ENCODE assay signal across 9 mouse cellular contexts in the genomic region with DNA sequence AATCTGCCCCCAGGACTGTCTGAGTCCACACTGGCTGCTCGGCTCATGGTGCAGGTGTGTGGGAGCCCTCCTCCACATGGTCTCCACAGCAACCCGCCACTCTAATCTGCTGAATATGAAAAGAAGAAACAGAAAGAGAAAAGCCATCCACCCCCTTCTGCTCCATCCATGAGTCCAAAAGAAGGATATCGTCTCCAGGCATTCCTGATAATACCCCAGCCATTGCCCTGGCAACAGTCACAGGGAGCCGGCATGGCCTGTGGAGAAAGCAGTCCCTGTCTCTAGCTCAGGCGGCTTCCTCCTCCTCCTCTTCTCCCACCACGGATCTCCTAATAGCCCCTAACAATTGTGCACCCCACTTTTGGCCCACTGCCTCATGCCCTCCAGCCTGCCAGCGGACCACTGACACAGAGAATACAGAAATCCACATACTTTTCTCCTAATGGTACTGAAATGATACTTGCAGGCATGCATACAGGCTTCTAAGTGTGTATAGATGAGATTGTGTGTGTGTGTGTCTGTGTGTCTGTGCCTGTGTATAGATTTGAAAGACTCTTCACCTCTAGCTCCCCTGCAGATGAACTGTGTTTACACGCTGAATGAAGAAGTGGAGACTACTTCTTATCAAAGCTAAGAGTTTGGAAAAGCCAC.
DNase-seq lines count a peak whose midpoint lies in the region; ATAC-seq and TF ChIP-seq lines count a peak whose summit lies in the region.
"Had no signal": no experiment of that assay in that cellular context is flagged by ENCODE, and none has a peak within 500 bp of the region (broad histone marks: within the 10 kb centered on the region; RNA-seq: fewer than 3 reads in every experiment).

No protein-coding gene starts in this region.

- TF ChIP-seq EP300 in CH12.LX (IDR thresholded peaks at IDR 0.05; ENCODE audit: low read length) = no peak
- no peak for TF ChIP-seq EP300 in stomach, postnatal 0 days (optimal IDR thresholded peaks at IDR 0.05)

- H3K4me2 ChIP-seq in CH12.LX (ENCODE audit: insufficient read depth, low read depth, poor library complexity, severe bottlenecking) = no peak overlapping the region
- H3K4me2 ChIP-seq in forebrain, postnatal 0 days (ENCODE audit: low read depth) = peak overlapping the region; percentile 23
- peak overlapping the region; percentile 29 for H3K4me2 ChIP-seq in intestine, embryonic 14.5 days (ENCODE audit: low read length)
- H3K4me2 ChIP-seq in stomach, postnatal 0 days (replicated peaks; ENCODE audit: low read depth) = no peak overlapping the region

- no peaks in the 10 kb centered on the region for H3K9me3 ChIP-seq in CH12.LX (replicated peaks; ENCODE audit: low read length)
- H3K9me3 ChIP-seq in forebrain, postnatal 0 days (ENCODE audit: low read length) = no peaks in the 10 kb centered on the region
- no peaks in the 10 kb centered on the region for H3K9me3 ChIP-seq in intestine, embryonic 14.5 days (ENCODE audit: control insufficient read depth, low read length)
- no peaks in the 10 kb centered on the region for H3K9me3 ChIP-seq in midbrain, embryonic 10.5 days (replicated peaks)
- no peaks in the 10 kb centered on the region for H3K9me3 ChIP-seq in stomach, postnatal 0 days (ENCODE audit: control insufficient read depth, low read length)

- 13% methylated on average over 8 of the region's 8 CpGs for WGBS in forebrain, postnatal 0 days
- 31% methylated on average over 8 of the region's 8 CpGs for WGBS in intestine, embryonic 14.5 days
- WGBS in midbrain, embryonic 10.5 days = 14% methylated on average over 8 of the region's 8 CpGs
- WGBS in stomach, postnatal 0 days = 52% methylated on average over 8 of the region's 8 CpGs

- TF ChIP-seq POLR2A in CH12.LX (IDR thresholded peaks at IDR 0.05; ENCODE audit: low read depth, low read length) = no peak

- no peaks in the 10 kb centered on the region for H3K36me3 ChIP-seq in CH12.LX (replicated peaks in 1 of 2; ENCODE audit: control insufficient read depth in 1 of 2, insufficient read depth in 1 of 2, low read length in 1 of 2)
- H3K36me3 ChIP-seq in forebrain, postnatal 0 days (ENCODE audit: insufficient read depth) = no peaks in the 10 kb centered on the region
- no peaks in the 10 kb centered on the region for H3K36me3 ChIP-seq in intestine, embryonic 14.5 days (ENCODE audit: control insufficient read depth, insufficient read depth, low read length)
- H3K36me3 ChIP-seq in midbrain, embryonic 10.5 days = no peaks in the 10 kb centered on the region
- H3K36me3 ChIP-seq in stomach, postnatal 0 days (ENCODE audit: control insufficient read depth, insufficient read depth, low read length) = no peaks in the 10 kb centered on the region

- ATAC-seq in forebrain, postnatal 0 days = peak; percentile 91
- ATAC-seq in intestine, embryonic 14.5 days (replicated peaks; ENCODE audit: low FRiP score, low TSS enrichment, low read depth) = no peak
- ATAC-seq in stomach, postnatal 0 days (ENCODE audit: low FRiP score, low TSS enrichment) = no peak

- H3K79me2 ChIP-seq in CH12.LX (replicated peaks; ENCODE audit: control insufficient read depth, extremely low read depth, insufficient read depth, poor library complexity, severe bottlenecking) = no peaks in the 10 kb centered on the region

- peaks cover 5 to 38% of the 10 kb centered on the region in 2 experiments for H3K4me1 ChIP-seq in CH12.LX (ENCODE audit: control insufficient read depth in 1 of 2, insufficient read depth in 2 of 2)
- peaks cover 5% of the 10 kb centered on the region for H3K4me1 ChIP-seq in forebrain, postnatal 0 days (ENCODE audit: insufficient read depth)
- H3K4me1 ChIP-seq in intestine, embryonic 14.5 days (replicated peaks; ENCODE audit: control insufficient read depth, insufficient read depth, low read length) = peaks cover 27% of the 10 kb centered on the region
- H3K4me1 ChIP-seq in midbrain, embryonic 10.5 days = peaks cover 30% of the 10 kb centered on the region
- 0 out of 2 replicates have a peak, but pooled peaks cover 2% of the 10 kb centered on the region for H3K4me1 ChIP-seq in stomach, postnatal 0 days (replicated peaks; ENCODE audit: control insufficient read depth, insufficient read depth)
- H3K4me1 ChIP-seq: megakaryocyte, embryonic 14.5 days had no signal

- H3K9ac ChIP-seq in CH12.LX (ENCODE audit: insufficient read depth, low read depth) = no peak overlapping the region
- H3K9ac ChIP-seq in forebrain, postnatal 0 days = peak overlapping the region; percentile 29; the same call in 1 of the 2 replicates
- no peak overlapping the region for H3K9ac ChIP-seq in intestine, embryonic 14.5 days (ENCODE audit: low read length)
- H3K9ac ChIP-seq in stomach, postnatal 0 days (ENCODE audit: low read length) = no peak overlapping the region

- dilution Hi-C loops in CH12.LX (cut with MboI; ENCODE audit: extremely low pct_ligation_motif_present, extremely low pct_unique_long_range_greater_than_20kb, low sequenced_read_pairs) = no loop called here

- in situ Hi-C loops in CH12.LX (cut with MboI; ENCODE audit: low pct_ligation_motif_present, low pct_unique_long_range_greater_than_20kb, low sequenced_read_pairs) = no loop called here

- no peak for TF ChIP-seq CTCF in CH12.LX (conservative IDR thresholded peaks at IDR 0.05 in 1 of 2, IDR thresholded peaks at IDR 0.05 in 1 of 2; ENCODE audit: low read depth in 2 of 2, low read length in 2 of 2)
- TF ChIP-seq CTCF in forebrain, postnatal 0 days (IDR thresholded peaks at IDR 0.05; ENCODE audit: low read depth) = no peak
- no peak for TF ChIP-seq CTCF in stomach, postnatal 0 days (IDR thresholded peaks at IDR 0.05; ENCODE audit: low read depth)

- DNase-seq in adrenal gland, postnatal 14 days = peak; percentile 7
- DNase-seq in adrenal gland, postnatal 36 days = no peak
- peak; percentile 35 for DNase-seq in CH12.LX (ENCODE audit: extremely low read depth)
- peak; percentile 58 for DNase-seq in forebrain, postnatal 0 days
- DNase-seq in intestine, embryonic 14.5 days (ENCODE audit: low spot score) = no peak
- peak; percentile 90 for DNase-seq in midbrain, embryonic 10.5 days (ENCODE audit: low spot score)
- DNase-seq in stomach, postnatal 0 days (ENCODE audit: low spot score) = no peak
- DNase-seq in B cell, adult 2 months = no peak

- H3K27me3 ChIP-seq in CH12.LX (replicated peaks) = no peaks in the 10 kb centered on the region
- no peaks in the 10 kb centered on the region for H3K27me3 ChIP-seq in forebrain, postnatal 0 days (ENCODE audit: insufficient read depth, low read length)
- no peaks in the 10 kb centered on the region for H3K27me3 ChIP-seq in intestine, embryonic 14.5 days (replicated peaks; ENCODE audit: control insufficient read depth, insufficient read depth, low read length)
- H3K27me3 ChIP-seq in midbrain, embryonic 10.5 days (ENCODE audit: low read depth, poor library complexity, severe bottlenecking) = no peaks in the 10 kb centered on the region
- no peaks in the 10 kb centered on the region for H3K27me3 ChIP-seq in stomach, postnatal 0 days (ENCODE audit: control insufficient read depth, insufficient read depth, low read length)
- H3K27me3 ChIP-seq: megakaryocyte, embryonic 14.5 days had no signal

- TF ChIP-seq RAD21 in CH12.LX (IDR thresholded peaks at IDR 0.05; ENCODE audit: low read depth, low read length) = no peak

- no peak overlapping the region for H3K4me3 ChIP-seq in CH12.LX (replicated peaks in 1 of 3; ENCODE audit: low read depth in 2 of 3, low read length in 2 of 3, poor library complexity in 1 of 3)
- H3K4me3 ChIP-seq in forebrain, postnatal 0 days (ENCODE audit: low read depth, low read length) = no peak overlapping the region
- no peak overlapping the region for H3K4me3 ChIP-seq in intestine, embryonic 14.5 days (ENCODE audit: low read depth, low read length)
- peak overlapping the region; percentile 29 for H3K4me3 ChIP-seq in midbrain, embryonic 10.5 days
- H3K4me3 ChIP-seq in stomach, postnatal 0 days (ENCODE audit: low read depth, low read length) = no peak overlapping the region
- H3K4me3 ChIP-seq: megakaryocyte, embryonic 14.5 days had no signal

- no peak overlapping the region for H3K27ac ChIP-seq in CH12.LX (ENCODE audit: insufficient read depth, low read depth)
- H3K27ac ChIP-seq in forebrain, postnatal 0 days (ENCODE audit: low read depth, low read length) = peak overlapping the region; percentile 42
- peak overlapping the region; percentile 65 for H3K27ac ChIP-seq in intestine, embryonic 14.5 days (ENCODE audit: low read depth)
- peak overlapping the region; percentile 92 for H3K27ac ChIP-seq in midbrain, embryonic 10.5 days (replicated peaks)
- 0 out of 2 replicates have a peak overlapping the region, but pooled peaks have one; percentile 36 for H3K27ac ChIP-seq in stomach, postnatal 0 days (replicated peaks)

TF ChIP-seq in CH12.LX, 34 proteins besides CTCF, POLR2A, EP300 and RAD21:
- no peak for TF ChIP-seq CHD2 (IDR thresholded peaks at IDR 0.05; ENCODE audit: low read length)
- no peak for TF ChIP-seq JUN (IDR thresholded peaks at IDR 0.05; ENCODE audit: insufficient read depth, low read depth, low read length)
- no peak for TF ChIP-seq SMC3 (IDR thresholded peaks at IDR 0.05; ENCODE audit: low read depth, low read length)
TF ChIP-seq in CH12.LX: peak in this region for 0.

Comparison
In these comparisons a context has a peak if more than half of its experiments do, and no peak if none do; other contexts are left out.
1. DNase-seq: peak in adrenal gland, postnatal 14 days (single experiment), CH12.LX (single experiment), forebrain, postnatal 0 days (single experiment) and midbrain, embryonic 10.5 days (single experiment); none in adrenal gland, postnatal 36 days (0 of 2), intestine, embryonic 14.5 days (single experiment), stomach, postnatal 0 days (single experiment) and B cell, adult 2 months (0 of 2).
2. H3K4me2 ChIP-seq: peak in forebrain, postnatal 0 days (single experiment) and intestine, embryonic 14.5 days (single experiment); none in CH12.LX (single experiment) and stomach, postnatal 0 days (single experiment).